Mouse (Mus musculus): ENCODE measurements at regions not wholly inside any gene's neighbourhood (a gene's known extent, or its start where the extent isn't known, plus 50 kb on each side); places are given as distances from the start of the nearest gene placed in this dataset.

GRCm38 (mm10) chr16:92997636-92998035 lies 171.7 kb upstream of the Runx1 start:
- H3K4me3 ChIP-seq (replicated peaks; ENCODE audit: low read length) = no peak overlapping the region
- H3K27me3 ChIP-seq (ENCODE audit: control insufficient read depth, insufficient read depth, low read length) = no peaks in the 10 kb centered on the region
- ATAC-seq (ENCODE audit: low FRiP score, low read depth) = peak; percentile 37; the same call in 1 of the 2 replicates
- H3K4me1 ChIP-seq (ENCODE audit: control insufficient read depth, insufficient read depth, low read length) = no peaks in the 10 kb centered on the region; the same call in 1 of the 2 replicates
- H3K27ac ChIP-seq (replicated peaks; ENCODE audit: low read depth, low read length) = no peak overlapping the region
- 45% methylated on average over 6 of the region's 6 CpGs for WGBS
- DNase-seq (ENCODE audit: low spot score) = peak; percentile 44
- no peak overlapping the region for H3K4me2 ChIP-seq (replicated peaks; ENCODE audit: low read depth, low read length, severe bottlenecking)
- TF ChIP-seq POLR2A (IDR thresholded peaks at IDR 0.05; ENCODE audit: borderline replicate concordance, extremely low read depth, insufficient read depth, insufficient read length) = no peak
- H3K9me3 ChIP-seq (ENCODE audit: control insufficient read depth, low read length) = no peaks in the 10 kb centered on the region
- H3K9ac ChIP-seq (ENCODE audit: low read depth, low read length, severe bottlenecking) = no peak overlapping the region
- H3K36me3 ChIP-seq (ENCODE audit: control insufficient read depth, insufficient read depth, low read length) = no peaks in the 10 kb centered on the region

GRCm38 (mm10) chr16:92995993-92996350 lies 170.0 kb upstream of the Runx1 start:
- Histone ChIP-seq H3K27ac (replicated peaks; ENCODE audit: low read depth, low read length) (no peak overlapping the region), H3K4me3 (replicated peaks; ENCODE audit: low read length) (no peak overlapping the region), H3K27me3 (ENCODE audit: control insufficient read depth, insufficient read depth, low read length) (no peaks in the 10 kb centered on the region), H3K9me3 (ENCODE audit: control insufficient read depth, low read length) (no peaks in the 10 kb centered on the region), H3K36me3 (ENCODE audit: control insufficient read depth, insufficient read depth, low read length) (no peaks in the 10 kb centered on the region), H3K4me1 (ENCODE audit: control insufficient read depth, insufficient read depth, low read length) (no peaks in the 10 kb centered on the region; the same call in 1 of the 2 replicates), H3K9ac (ENCODE audit: low read depth, low read length, severe bottlenecking) (no peak overlapping the region), H3K4me2 (replicated peaks; ENCODE audit: low read depth, low read length, severe bottlenecking) (no peak overlapping the region)
- no peak for ATAC-seq (ENCODE audit: low FRiP score, low read depth)
- WGBS = 74% methylated on average over 4 of the region's 4 CpGs
- DNase-seq (ENCODE audit: low spot score) = no peak
- TF ChIP-seq POLR2A (IDR thresholded peaks at IDR 0.05; ENCODE audit: borderline replicate concordance, extremely low read depth, insufficient read depth, insufficient read length) = no peak

GRCm38 (mm10) chr16:92995132-92995992 lies 169.4 kb upstream of the Runx1 start:
- Histone ChIP-seq H3K36me3 (ENCODE audit: control insufficient read depth, insufficient read depth, low read length) (no peaks in the 10 kb centered on the region), H3K9ac (ENCODE audit: low read depth, low read length, severe bottlenecking) (no peak overlapping the region), H3K4me3 (replicated peaks; ENCODE audit: low read length) (no peak overlapping the region), H3K9me3 (ENCODE audit: control insufficient read depth, low read length) (no peaks in the 10 kb centered on the region), H3K27me3 (ENCODE audit: control insufficient read depth, insufficient read depth, low read length) (no peaks in the 10 kb centered on the region), H3K27ac (replicated peaks; ENCODE audit: low read depth, low read length) (no peak overlapping the region), H3K4me1 (ENCODE audit: control insufficient read depth, insufficient read depth, low read length) (no peaks in the 10 kb centered on the region; the same call in 1 of the 2 replicates), H3K4me2 (replicated peaks; ENCODE audit: low read depth, low read length, severe bottlenecking) (no peak overlapping the region)
- no peak for DNase-seq (ENCODE audit: low spot score)
- 74% methylated on average over 13 of the region's 13 CpGs for WGBS
- no peak for ATAC-seq (ENCODE audit: low FRiP score, low read depth)
- no peak for TF ChIP-seq POLR2A (IDR thresholded peaks at IDR 0.05; ENCODE audit: borderline replicate concordance, extremely low read depth, insufficient read depth, insufficient read length)

- TF ChIP-seq POLR2A (IDR thresholded peaks at IDR 0.05; ENCODE audit: borderline replicate concordance, extremely low read depth, insufficient read depth, insufficient read length) = no peak
- WGBS = 57% methylated on average over 3 of the region's 3 CpGs
- H3K27me3 ChIP-seq (ENCODE audit: control insufficient read depth, insufficient read depth, low read length) = no peaks in the 10 kb centered on the region
- H3K9me3 ChIP-seq (ENCODE audit: control insufficient read depth, low read length) = no peaks in the 10 kb centered on the region
- no peak overlapping the region for H3K4me2 ChIP-seq (replicated peaks; ENCODE audit: low read depth, low read length, severe bottlenecking)
- H3K27ac ChIP-seq (replicated peaks; ENCODE audit: low read depth, low read length) = no peak overlapping the region
- DNase-seq (ENCODE audit: low spot score) (no peak), ATAC-seq (ENCODE audit: low FRiP score, low read depth) (no peak)
- H3K4me1 ChIP-seq (ENCODE audit: control insufficient read depth, insufficient read depth, low read length) = no peaks in the 10 kb centered on the region; the same call in 1 of the 2 replicates
- no peak overlapping the region for H3K4me3 ChIP-seq (replicated peaks; ENCODE audit: low read length)
- H3K36me3 ChIP-seq (ENCODE audit: control insufficient read depth, insufficient read depth, low read length) = no peaks in the 10 kb centered on the region
- H3K9ac ChIP-seq (ENCODE audit: low read depth, low read length, severe bottlenecking) = no peak overlapping the region
Observed at GRCm38 (mm10) chr16:92992876-92993275, 166.9 kb upstream of the Runx1 start.

GRCm38 (mm10) chr16:92991405-92991804 lies 165.5 kb upstream of the Runx1 start:
- no peak for DNase-seq (ENCODE audit: low spot score)
- ATAC-seq (ENCODE audit: low FRiP score, low read depth) = no peak
- no peak overlapping the region for H3K4me3 ChIP-seq (replicated peaks; ENCODE audit: low read length)
- 79% methylated on average over 7 of the region's 7 CpGs for WGBS
- no peak overlapping the region for H3K27ac ChIP-seq (replicated peaks; ENCODE audit: low read depth, low read length)
- H3K27me3 ChIP-seq (ENCODE audit: control insufficient read depth, insufficient read depth, low read length) = no peaks in the 10 kb centered on the region
- H3K36me3 ChIP-seq (ENCODE audit: control insufficient read depth, insufficient read depth, low read length) = no peaks in the 10 kb centered on the region
- H3K9me3 ChIP-seq (ENCODE audit: control insufficient read depth, low read length) = no peaks in the 10 kb centered on the region
- H3K4me1 ChIP-seq (ENCODE audit: control insufficient read depth, insufficient read depth, low read length) = no peaks in the 10 kb centered on the region
- no peak for TF ChIP-seq POLR2A (IDR thresholded peaks at IDR 0.05; ENCODE audit: borderline replicate concordance, extremely low read depth, insufficient read depth, insufficient read length)
- H3K4me2 ChIP-seq (replicated peaks; ENCODE audit: low read depth, low read length, severe bottlenecking) = no peak overlapping the region
- H3K9ac ChIP-seq (ENCODE audit: low read depth, low read length, severe bottlenecking) = no peak overlapping the region
